Mouse (Mus musculus) liver, postnatal 0 days (tissue): ENCODE measurements around the gene Sult2a2. TPM values are rescaled to one million over a fixed set of nuclear protein-coding genes. Genes with fewer than 3 reads are reported as not detected.
"Not testable (repeated sequence)": the region's sequence is repeated elsewhere in the genome, so short reads cannot be mapped to it uniquely, and the experiment has no call there.

Experiments
- ATAC-seq: fragments of 200-750 bp; cut with Nextera tagmentation; 2 replicates; pipeline ENCODE4 v1.8.0; 2017; ENCODE audit warnings: mild to moderate bottlenecking, moderate library complexity
- DNase-seq: peaks from one replicate; pipeline ENCODE4 v3.0.0-alpha.2; 2016
- H3K27ac ChIP-seq: fragments of 300-500 bp; sonication (generic); 2 replicates; pipeline ENCODE4 v1.5.1; 2014; ENCODE audit warnings: antibody characterized with exemption, moderate library complexity, mild to moderate bottlenecking, low read depth
- H3K27me3 ChIP-seq: fragments of 300-500 bp; sonication (generic); 2 replicates; pipeline ENCODE4 v1.6.1; 2014; ENCODE audit warnings: low read length, control low read depth, mixed read lengths; ENCODE audit not compliant: insufficient read depth
- H3K36me3 ChIP-seq: fragments of 300-500 bp; sonication (generic); replicated peaks from 2 replicates; pipeline ENCODE4 v1.6.1; 2014; ENCODE audit warnings: mild to moderate bottlenecking, control low read depth, low read length, moderate library complexity, mixed read lengths; ENCODE audit not compliant: insufficient read depth
- H3K4me1 ChIP-seq: fragments of 300-500 bp; sonication (generic); 2 replicates; pipeline ENCODE4 v1.6.1; 2014; ENCODE audit warnings: antibody characterized with exemption, mild to moderate bottlenecking, control low read depth; ENCODE audit not compliant: insufficient read depth
- H3K4me2 ChIP-seq: fragments of 300-500 bp; sonication (generic); 2 replicates; pipeline ENCODE4 v1.6.1; 2014; ENCODE audit warnings: low read depth, mild to moderate bottlenecking, low read length, moderate library complexity, mixed read lengths
- H3K4me3 ChIP-seq: fragments of 300-500 bp; sonication (generic); 2 replicates; pipeline ENCODE4 v1.5.1; 2014; ENCODE audit warnings: low read depth, low read length
- H3K9ac ChIP-seq: fragments of 300-500 bp; sonication (generic); replicated peaks from 2 replicates; pipeline ENCODE4 v1.6.1; 2014; ENCODE audit warnings: mild to moderate bottlenecking, moderate library complexity
- H3K9me3 ChIP-seq: fragments of 300-500 bp; sonication (generic); 2 replicates; pipeline ENCODE4 v1.6.1; 2016; ENCODE audit warnings: mild to moderate bottlenecking, control low read depth, low read length, mixed read lengths
- CTCF ChIP-seq: sonication (generic); IDR thresholded peaks from 2 replicates; pipeline ENCODE4 v1.5.1; 2016; ENCODE audit warnings: antibody characterized with exemption, low read depth
- EP300 ChIP-seq: IDR thresholded peaks from 2 replicates; pipeline ENCODE4 v1.6.1; 2016; ENCODE audit warnings: antibody characterized with exemption, low read depth, mild to moderate bottlenecking
- WGBS: fragments of 180-500 bp; shearing (Covaris S2); extraction: QIAGEN DNeasy Blood & Tissue Kit; methylation state at CpG from one replicate; pipeline ENCODE4 v1.1.7; 2014; ENCODE audit not compliant: insufficient replicate concordance; 5-methylcytosine and 5-hydroxymethylcytosine counted together
- polyA plus RNA-seq: library from polyadenylated mRNA; unstranded; fragments of >200 nt; fragmentation: Nextera tagmentation; extraction: Ambion mirVana; gene quantifications from 2 replicates; pipeline ENCODE4 v1.2.1, GENCODE M21; 2015

Gene Sult2a2
- polyA plus RNA-seq = 73.6 and 95.3 TPM in 2 replicates

DNA sequence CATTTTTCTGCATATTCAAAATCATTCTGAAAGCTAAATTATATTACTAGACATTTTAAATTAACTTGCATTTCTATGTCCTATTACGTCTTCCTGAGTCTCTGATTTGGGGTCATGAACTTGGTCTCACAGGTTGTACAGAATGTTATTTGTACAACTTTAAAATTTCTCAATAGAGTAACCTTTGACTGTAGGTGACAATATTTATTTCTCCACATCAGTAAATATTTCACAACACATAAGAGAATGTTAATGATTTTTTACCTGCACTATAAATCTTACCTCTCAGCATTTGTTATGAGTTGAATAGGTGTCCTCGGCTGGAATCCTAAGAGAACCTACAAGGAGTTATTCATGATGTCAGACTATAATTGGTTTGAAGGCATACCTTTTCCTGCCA lies at the start of gene Sult2a2:
Gene Sult2a2, plus strand, starts transcription at position 301 of the 400 bp plus-strand sequence.
- WGBS = 47% methylated on average over 1 of the region's 2 CpGs
- ATAC-seq = peak; percentile 43; the same call in 1 of the 2 replicates
- DNase-seq = not testable (repeated sequence)

DNA sequence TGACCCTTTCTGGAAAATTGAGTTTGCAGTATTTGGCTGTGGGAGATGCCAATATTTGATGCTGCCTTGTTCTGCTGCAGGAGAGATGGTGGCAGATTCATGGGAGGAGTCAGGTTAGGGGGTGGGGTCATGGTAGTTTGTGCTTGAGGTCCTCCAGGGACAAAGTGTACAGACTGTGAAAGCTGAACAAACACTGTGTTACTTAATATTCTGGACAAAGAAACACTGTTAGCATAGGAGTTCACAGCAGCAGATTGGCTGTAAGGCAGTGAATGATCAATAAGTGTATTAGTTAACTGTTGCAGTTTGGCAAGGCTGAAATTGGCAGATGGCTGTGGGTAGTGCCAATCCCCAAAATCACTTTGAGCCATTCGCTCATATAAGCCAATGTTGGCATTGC lies 80.6 kb downstream of the Sult2a2 start:
- no peaks in the 10 kb centered on the region for H3K27me3 ChIP-seq
- H3K4me3 ChIP-seq = no peak overlapping the region
- DNase-seq (peak; percentile 45), ATAC-seq (peak; percentile 99)
- H3K27ac ChIP-seq = no peak overlapping the region
- no peaks in the 10 kb centered on the region for H3K9me3 ChIP-seq
- no peaks in the 10 kb centered on the region for H3K4me1 ChIP-seq
- no peak overlapping the region for H3K9ac ChIP-seq
- no peak for TF ChIP-seq CTCF
- TF ChIP-seq EP300 = peak; percentile 72; the same call in 1 of the 2 replicates
- H3K4me2 ChIP-seq = no peak overlapping the region
- H3K36me3 ChIP-seq = no peaks in the 10 kb centered on the region
- WGBS = 46% methylated on average over 1 of the region's 1 CpGs

More for the DNA sequence above, at the start of gene Sult2a2:
- H3K9me3 ChIP-seq, H3K9ac ChIP-seq, H3K4me2 ChIP-seq, H3K27me3 ChIP-seq, H3K36me3 ChIP-seq, H3K4me1 ChIP-seq, H3K4me3 ChIP-seq, H3K27ac ChIP-seq: not testable (repeated sequence)

Other genes starting within 250 kb of the Sult2a2 start
- not detected in 2 replicates for gene Bsph2, start 162.4 kb upstream of the Sult2a2 start, polyA plus RNA-seq
- gene Sult2a5, start 109.5 kb upstream of the Sult2a2 start, polyA plus RNA-seq = 10.0 and 13.2 TPM in 2 replicates
- 170 and 250 TPM in 2 replicates for gene Sult2a1, start 103.9 kb downstream of the Sult2a2 start, polyA plus RNA-seq